Mouse (Mus musculus): ENCODE results near the gene 6030445D17Rik. TPM values are rescaled to one million over a fixed set of nuclear protein-coding genes. Genes with fewer than 3 reads are reported as not detected.

6030445D17Rik gene
- under 1 TPM; 0.34 to 0.45 TPM for total RNA-seq (2021)

- DNase-seq = peak; percentile 88
These were observed at the start of gene 6030445D17Rik for GRCm38 (mm10) chr4:136462086-136462838. 6030445D17Rik (plus strand) TSS chr4:136462250.

DNA sequence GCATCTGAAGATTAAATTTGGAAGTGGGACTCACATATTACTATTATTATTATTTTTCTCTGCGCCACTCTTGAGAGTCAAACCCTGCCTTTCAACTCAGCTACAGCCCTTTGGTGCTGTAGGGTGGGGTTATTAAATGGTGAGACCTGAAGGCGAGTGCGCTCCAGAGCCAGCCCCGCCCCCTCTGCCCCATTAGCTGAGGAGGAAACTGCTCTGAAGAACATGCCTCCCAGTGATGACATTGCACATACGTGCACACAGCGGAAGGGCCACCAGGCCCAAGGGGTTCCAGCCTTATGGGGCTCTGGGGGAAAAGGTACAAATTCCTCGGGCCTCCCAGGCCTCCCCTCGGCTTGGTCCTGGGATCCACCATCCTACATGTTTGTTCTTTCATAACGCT, 46.6 kb upstream of the 6030445D17Rik start:
- no peak for DNase-seq

DNA sequence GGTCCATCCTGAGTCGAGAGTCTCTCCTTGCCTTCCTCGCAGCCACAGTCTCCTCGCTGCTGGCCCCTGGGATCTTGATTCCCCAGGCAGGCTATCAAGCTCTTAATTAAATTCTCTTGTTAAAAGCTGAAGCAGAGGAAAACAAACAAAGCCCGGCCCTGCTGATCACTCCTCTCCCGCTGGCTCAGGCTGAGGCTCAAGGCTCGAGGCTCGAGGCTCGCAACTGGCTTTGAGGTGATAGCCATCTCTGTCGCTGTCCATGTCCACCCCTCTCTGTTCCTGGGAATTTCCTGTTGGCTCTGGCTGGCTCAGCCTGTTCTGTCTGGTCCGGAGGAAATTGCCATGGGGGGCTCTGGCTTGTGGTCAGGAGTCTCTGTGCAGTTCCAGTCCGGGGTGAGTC, 43.1 kb upstream of the 6030445D17Rik start:
- DNase-seq = no peak

- DNase-seq = no peak
These were observed 42.7 kb upstream of the 6030445D17Rik start for GRCm38 (mm10) chr4:136419386-136419785.

- DNase-seq = no peak
These were observed 38.8 kb upstream of the 6030445D17Rik start, which contains the start of gene Htr1d for GRCm38 (mm10) chr4:136423224-136423623. Htr1d (plus strand) TSS chr4:136423524.

GRCm38 (mm10) chr4:136424120-136424999, 37.7 kb upstream of the 6030445D17Rik start:
- peak; percentile 12 for DNase-seq

DNA sequence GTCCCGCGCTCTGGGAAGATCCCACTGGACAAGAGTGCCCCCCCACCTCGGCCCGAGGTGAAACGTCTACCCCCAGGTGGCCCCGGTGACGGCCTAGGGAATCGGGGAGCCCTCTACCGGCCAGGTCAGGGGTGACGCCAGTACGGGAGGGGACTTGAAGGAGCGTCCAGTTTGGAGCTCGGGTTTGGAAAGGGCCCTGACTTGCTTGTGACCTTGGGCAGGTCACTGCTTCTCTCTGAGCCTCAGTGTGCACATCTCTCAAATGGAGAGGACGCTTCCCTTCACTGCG, 37.1 kb upstream of the 6030445D17Rik start:
- peak; percentile 27 for DNase-seq

DNA sequence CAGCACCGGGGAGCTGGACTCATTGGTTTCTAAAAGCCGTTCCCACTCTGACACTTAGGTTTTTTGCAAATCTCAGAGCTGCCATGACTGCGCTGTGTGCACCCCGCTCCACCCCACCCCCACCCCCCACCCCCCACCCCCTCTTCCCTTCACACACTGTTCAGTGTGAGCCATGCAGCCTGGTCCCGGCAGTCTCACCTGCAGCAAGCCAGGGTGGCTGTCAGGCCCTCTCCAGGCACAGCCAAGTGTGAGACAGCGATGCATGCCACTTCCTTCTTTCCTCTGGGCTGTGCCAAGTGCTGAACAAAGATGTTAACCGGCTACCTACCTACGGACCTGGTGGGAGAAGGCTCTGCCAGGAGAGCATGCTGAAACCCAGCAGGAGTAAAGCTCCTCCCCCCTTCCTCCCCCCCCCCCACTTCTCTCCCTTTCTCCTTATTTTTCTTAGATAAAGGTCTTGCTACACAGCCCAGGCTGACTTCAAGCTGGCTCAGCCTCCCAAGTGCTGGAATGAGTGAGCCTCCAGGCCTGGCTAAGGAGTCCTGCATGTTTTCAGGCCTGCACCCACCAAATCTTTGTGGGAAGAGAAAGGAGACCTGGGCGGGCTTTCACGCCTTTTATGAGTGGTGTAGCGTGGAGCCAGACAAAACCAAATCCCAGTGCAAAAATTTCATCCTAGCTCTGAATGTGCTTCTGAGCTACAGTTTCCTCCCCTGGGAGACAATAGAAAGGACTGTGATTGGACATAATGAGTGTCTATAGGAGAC, 31.3 kb upstream of the 6030445D17Rik start:
- DNase-seq = peak; percentile 33

DNA sequence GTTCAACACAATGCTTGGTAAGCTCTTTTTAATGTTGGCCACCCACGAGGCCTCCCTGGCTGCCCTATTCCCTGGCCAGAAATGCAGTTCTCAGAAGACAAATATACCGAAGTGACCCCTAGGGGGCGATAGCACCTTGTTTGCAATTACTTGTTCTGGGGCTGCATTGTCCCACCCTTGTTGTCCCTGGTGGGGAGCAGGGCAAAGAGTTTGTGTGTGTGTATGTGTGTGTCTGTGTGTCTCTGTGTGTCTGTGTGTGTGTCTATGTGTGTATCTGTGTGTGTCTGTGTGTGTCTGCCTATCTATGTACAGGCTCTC, 30.7 kb upstream of the 6030445D17Rik start:
- DNase-seq = peak; percentile 78

- DNase-seq = no peak
These were observed 28.0 kb upstream of the 6030445D17Rik start for GRCm38 (mm10) chr4:136434029-136434428.

- no peak for DNase-seq
These were observed 22.9 kb upstream of the 6030445D17Rik start for GRCm38 (mm10) chr4:136439106-136439505.

DNA sequence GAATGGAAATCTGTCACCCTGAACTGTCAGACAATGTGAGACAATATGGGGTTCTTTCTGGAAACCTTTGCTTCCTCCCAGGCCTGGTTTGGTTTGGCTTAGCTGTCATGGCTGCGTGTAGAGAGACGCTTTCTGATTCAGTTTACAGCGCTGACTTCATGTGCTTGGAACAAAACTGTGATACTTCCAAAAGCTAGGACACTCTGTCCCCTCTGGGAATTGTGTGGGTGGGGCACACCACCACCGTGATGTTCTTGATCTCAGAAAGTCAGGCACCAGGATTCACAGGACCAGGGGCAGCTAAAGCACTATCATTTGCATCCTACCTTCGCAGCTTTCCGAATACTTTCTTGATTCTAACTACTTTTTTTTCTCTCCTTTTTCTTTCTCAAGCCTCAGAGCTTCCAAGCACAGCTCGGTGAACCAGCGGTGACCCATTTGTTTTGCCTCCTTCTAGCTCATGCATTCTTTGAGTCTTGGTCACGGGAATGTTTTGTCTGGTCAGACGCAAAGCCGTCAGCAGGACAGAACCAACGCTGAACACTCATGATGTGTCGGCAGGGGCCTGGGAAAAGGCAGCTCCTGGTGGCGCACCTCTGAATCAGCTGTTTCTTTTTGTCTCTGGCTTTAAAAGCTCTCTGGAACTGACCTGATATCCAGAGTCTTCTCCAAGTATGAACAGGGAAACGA, 20.6 kb upstream of the 6030445D17Rik start:
- DNase-seq = no peak

GRCm38 (mm10) chr4:136444561-136444960, 17.5 kb upstream of the 6030445D17Rik start:
- no peak for DNase-seq

- DNase-seq = no peak
These were observed 12.3 kb upstream of the 6030445D17Rik start for GRCm38 (mm10) chr4:136449795-136450194.

DNA sequence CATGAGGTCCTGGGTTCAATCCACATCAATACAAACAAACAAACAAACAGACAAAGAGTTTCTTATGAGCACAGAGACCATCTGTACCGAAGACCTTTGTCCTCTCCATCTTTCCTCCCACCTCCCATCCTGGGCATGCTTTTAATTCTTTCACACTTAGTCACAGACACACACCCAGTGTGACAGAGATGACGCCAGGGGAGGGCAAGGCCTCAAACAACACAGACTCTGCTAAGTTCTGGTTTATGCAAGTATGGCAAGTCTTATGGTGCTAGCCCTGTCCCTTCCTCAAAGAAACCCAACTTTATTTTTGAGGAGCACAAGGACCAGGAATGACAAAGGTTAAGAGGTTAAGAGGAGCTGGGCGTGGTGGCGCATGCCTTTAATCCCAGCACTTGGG, 11.8 kb upstream of the 6030445D17Rik start:
- DNase-seq = no peak

- no peak for DNase-seq
These were observed 10.5 kb upstream of the 6030445D17Rik start for GRCm38 (mm10) chr4:136451564-136451963.

DNA sequence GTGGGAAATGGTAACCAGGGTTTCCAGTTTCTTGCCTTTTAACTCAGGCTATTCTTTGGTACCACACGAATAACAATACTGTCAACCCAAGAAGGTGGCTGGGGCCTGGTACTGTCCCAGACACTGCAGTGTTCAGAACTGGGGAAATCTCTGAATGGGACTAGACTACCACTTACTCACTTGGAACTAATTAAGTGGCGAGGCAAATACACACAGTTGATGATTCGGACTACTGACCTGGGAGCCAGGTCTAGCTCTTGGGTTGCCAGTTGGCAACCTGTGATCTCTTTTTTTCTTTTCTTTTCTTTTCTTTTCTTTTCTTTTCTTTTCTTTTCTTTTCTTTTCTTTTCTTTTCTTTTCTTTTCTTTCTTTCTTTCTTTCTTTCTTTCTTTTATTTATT, 9.8 kb upstream of the 6030445D17Rik start:
- no peak for DNase-seq

GRCm38 (mm10) chr4:136452792-136453191, 9.3 kb upstream of the 6030445D17Rik start:
- DNase-seq = no peak

DNA sequence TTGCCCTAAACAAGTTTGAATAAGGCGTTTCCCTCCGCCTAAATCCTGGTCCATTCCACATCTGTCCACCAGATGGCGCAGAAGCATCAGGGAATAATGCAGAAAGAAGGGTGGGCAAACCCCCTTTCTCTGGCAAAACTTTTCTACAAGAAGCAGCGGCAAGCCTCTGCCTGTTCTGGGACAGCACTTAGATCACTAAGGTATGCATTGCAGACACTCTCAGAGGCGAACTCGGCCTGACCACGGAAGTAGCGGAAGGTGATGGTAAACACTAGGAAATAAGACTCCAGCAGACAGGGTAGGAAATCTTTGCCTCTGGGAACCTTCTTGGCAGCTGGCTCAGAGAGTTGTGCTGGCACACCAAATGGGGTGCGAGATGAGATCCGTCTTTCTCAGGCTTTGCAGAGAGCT, 7.2 kb upstream of the 6030445D17Rik start:
- peak; percentile 92 for DNase-seq

GRCm38 (mm10) chr4:136456516-136457218, 5.4 kb upstream of the 6030445D17Rik start:
- no peak for DNase-seq

- DNase-seq = no peak
These were observed 3.8 kb upstream of the 6030445D17Rik start for GRCm38 (mm10) chr4:136458276-136458675.

DNA sequence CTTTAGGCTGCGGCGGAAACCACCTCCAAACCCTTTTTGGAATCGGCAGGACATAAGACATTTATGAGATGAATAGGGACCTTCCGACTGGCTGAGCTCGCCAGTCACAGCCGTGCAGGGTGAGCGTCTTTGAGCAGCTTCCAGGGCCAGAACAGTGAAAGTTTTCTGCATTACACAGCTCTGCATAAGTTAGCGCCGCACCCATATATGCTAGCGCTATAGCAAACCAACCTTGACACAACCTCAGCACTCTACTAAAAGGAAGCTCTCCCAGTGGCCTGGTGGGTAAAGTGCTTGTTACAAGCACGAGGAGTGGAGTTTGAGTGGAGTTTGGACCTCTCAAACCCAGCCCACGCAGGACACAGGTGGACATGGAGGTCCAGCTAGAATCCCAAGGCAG, 2.8 kb upstream of the 6030445D17Rik start:
- no peak for DNase-seq

Data from heart, postnatal 4 days (tissue).